Mouse (Mus musculus): ENCODE data around the gene Olfr323. TPM values are rescaled to one million over a fixed set of nuclear protein-coding genes. Genes with fewer than 3 reads are reported as not detected.

The Olfr323 gene
- polyA plus RNA-seq, 1 experiment = not detected

GRCm38 (mm10) chr11:58605228-58605627, 25.1 kb downstream of the Olfr323 start:
- no peak for TF ChIP-seq CTCF (IDR thresholded peaks at IDR 0.05; ENCODE audit: borderline replicate concordance, insufficient read depth, low read length)
- TF ChIP-seq POLR2A (IDR thresholded peaks at IDR 0.05; ENCODE audit: low read depth, low read length) = no peak

GRCm38 (mm10) chr11:58604688-58605087, 25.6 kb downstream of the Olfr323 start:
- no peak overlapping the region for H3K4me3 ChIP-seq (ENCODE audit: insufficient read depth, low read length)
- no peaks in the 10 kb centered on the region for H3K4me1 ChIP-seq (ENCODE audit: control insufficient read depth, insufficient read depth, low read length)
- TF ChIP-seq CTCF (IDR thresholded peaks at IDR 0.05; ENCODE audit: borderline replicate concordance, insufficient read depth, low read length) (no peak), POLR2A (IDR thresholded peaks at IDR 0.05; ENCODE audit: low read depth, low read length) (no peak)
- no peak overlapping the region for H3K27ac ChIP-seq (ENCODE audit: insufficient read depth, low read length)

More at GRCm38 (mm10) chr11:58605228-58605627, 25.1 kb downstream of the Olfr323 start:
- H3K4me1 ChIP-seq (ENCODE audit: control insufficient read depth, insufficient read depth, low read length) = no peaks in the 10 kb centered on the region
- H3K4me3 ChIP-seq (ENCODE audit: insufficient read depth, low read length) = no peak overlapping the region
- H3K27ac ChIP-seq (ENCODE audit: insufficient read depth, low read length) = no peak overlapping the region

GRCm38 (mm10) chr11:58602800-58603560, 27.3 kb downstream of the Olfr323 start:
- TF ChIP-seq POLR2A (IDR thresholded peaks at IDR 0.05; ENCODE audit: low read depth, low read length) = no peak
- no peak for TF ChIP-seq CTCF (IDR thresholded peaks at IDR 0.05; ENCODE audit: borderline replicate concordance, insufficient read depth, low read length)
- Histone ChIP-seq H3K4me1 (ENCODE audit: control insufficient read depth, insufficient read depth, low read length) (no peaks in the 10 kb centered on the region), H3K27ac (ENCODE audit: insufficient read depth, low read length) (no peak overlapping the region), H3K4me3 (ENCODE audit: insufficient read depth, low read length) (no peak overlapping the region)

GRCm38 (mm10) chr11:58602062-58602461, 28.2 kb downstream of the Olfr323 start:
- TF ChIP-seq POLR2A (IDR thresholded peaks at IDR 0.05; ENCODE audit: low read depth, low read length) = no peak
- TF ChIP-seq CTCF (IDR thresholded peaks at IDR 0.05; ENCODE audit: borderline replicate concordance, insufficient read depth, low read length) = no peak
- Histone ChIP-seq H3K27ac (ENCODE audit: insufficient read depth, low read length) (no peak overlapping the region), H3K4me1 (ENCODE audit: control insufficient read depth, insufficient read depth, low read length) (no peaks in the 10 kb centered on the region), H3K4me3 (ENCODE audit: insufficient read depth, low read length) (no peak overlapping the region)

GRCm38 (mm10) chr11:58597837-58598236, 32.5 kb downstream of the Olfr323 start:
- no peak for TF ChIP-seq POLR2A (IDR thresholded peaks at IDR 0.05; ENCODE audit: low read depth, low read length)
- no peak for TF ChIP-seq CTCF (IDR thresholded peaks at IDR 0.05; ENCODE audit: borderline replicate concordance, insufficient read depth, low read length)

GRCm38 (mm10) chr11:58594814-58595213, 35.5 kb downstream of the Olfr323 start, which contains the start of gene Olfr324:
Gene Olfr324 (plus strand): TSS chr11:58595114.
- Histone ChIP-seq H3K4me1 (ENCODE audit: control insufficient read depth, insufficient read depth, low read length) (no peaks in the 10 kb centered on the region), H3K27ac (ENCODE audit: insufficient read depth, low read length) (no peak within 1 kb of the TSS), H3K4me3 (ENCODE audit: insufficient read depth, low read length) (no peak within 1 kb of the TSS)
- TF ChIP-seq POLR2A (IDR thresholded peaks at IDR 0.05; ENCODE audit: low read depth, low read length) (no peak), CTCF (IDR thresholded peaks at IDR 0.05; ENCODE audit: borderline replicate concordance, insufficient read depth, low read length) (no peak)

More at GRCm38 (mm10) chr11:58597837-58598236, 32.5 kb downstream of the Olfr323 start:
- Histone ChIP-seq H3K4me1 (ENCODE audit: control insufficient read depth, insufficient read depth, low read length) (no peaks in the 10 kb centered on the region), H3K27ac (ENCODE audit: insufficient read depth, low read length) (no peak overlapping the region), H3K4me3 (ENCODE audit: insufficient read depth, low read length) (no peak overlapping the region)

GRCm38 (mm10) chr11:58588620-58589250, 41.6 kb downstream of the Olfr323 start:
- H3K4me3 ChIP-seq (ENCODE audit: insufficient read depth, low read length) = no peak overlapping the region
- TF ChIP-seq CTCF (IDR thresholded peaks at IDR 0.05; ENCODE audit: borderline replicate concordance, insufficient read depth, low read length) (no peak), POLR2A (IDR thresholded peaks at IDR 0.05; ENCODE audit: low read depth, low read length) (no peak)
- H3K4me1 ChIP-seq (ENCODE audit: control insufficient read depth, insufficient read depth, low read length) = no peaks in the 10 kb centered on the region
- H3K27ac ChIP-seq (ENCODE audit: insufficient read depth, low read length) = no peak overlapping the region

GRCm38 (mm10) chr11:58587898-58588348, 42.4 kb downstream of the Olfr323 start:
- no peak overlapping the region for H3K4me3 ChIP-seq (ENCODE audit: insufficient read depth, low read length)
- 0 out of 2 replicates have a peak, but pooled peaks have one; percentile 9 for TF ChIP-seq CTCF (IDR thresholded peaks at IDR 0.05; ENCODE audit: borderline replicate concordance, insufficient read depth, low read length)
- TF ChIP-seq POLR2A (IDR thresholded peaks at IDR 0.05; ENCODE audit: low read depth, low read length) = no peak

GRCm38 (mm10) chr11:58578636-58579035, 51.7 kb downstream of the Olfr323 start:
- TF ChIP-seq POLR2A (IDR thresholded peaks at IDR 0.05; ENCODE audit: low read depth, low read length) (no peak), CTCF (IDR thresholded peaks at IDR 0.05; ENCODE audit: borderline replicate concordance, insufficient read depth, low read length) (no peak)

More at GRCm38 (mm10) chr11:58587898-58588348, 42.4 kb downstream of the Olfr323 start:
- Histone ChIP-seq H3K4me1 (ENCODE audit: control insufficient read depth, insufficient read depth, low read length) (no peaks in the 10 kb centered on the region), H3K27ac (ENCODE audit: insufficient read depth, low read length) (no peak overlapping the region)

GRCm38 (mm10) chr11:58577430-58577829, 52.9 kb downstream of the Olfr323 start, which contains the start of gene Olfr325:
Gene Olfr325 (plus strand): TSS chr11:58577730.
- Histone ChIP-seq H3K4me3 (ENCODE audit: insufficient read depth, low read length) (no peak within 1 kb of the TSS), H3K4me1 (ENCODE audit: control insufficient read depth, insufficient read depth, low read length) (no peaks in the 10 kb centered on the region), H3K27ac (ENCODE audit: insufficient read depth, low read length) (no peak within 1 kb of the TSS)
- no peak for TF ChIP-seq CTCF (IDR thresholded peaks at IDR 0.05; ENCODE audit: borderline replicate concordance, insufficient read depth, low read length)
- TF ChIP-seq POLR2A (IDR thresholded peaks at IDR 0.05; ENCODE audit: low read depth, low read length) = no peak

More at GRCm38 (mm10) chr11:58578636-58579035, 51.7 kb downstream of the Olfr323 start:
- no peak overlapping the region for H3K27ac ChIP-seq (ENCODE audit: insufficient read depth, low read length)
- no peaks in the 10 kb centered on the region for H3K4me1 ChIP-seq (ENCODE audit: control insufficient read depth, insufficient read depth, low read length)
- no peak overlapping the region for H3K4me3 ChIP-seq (ENCODE audit: insufficient read depth, low read length)

Other genes starting within 250 kb of the Olfr323 start
- gene 1810065E05Rik, start 209.4 kb downstream of the Olfr323 start, polyA plus RNA-seq (2011; ENCODE audit: insufficient read length, low read depth, missing spikeins) = not detected in 2 replicates
- gene Gm12253, start 197.9 kb downstream of the Olfr323 start, polyA plus RNA-seq (2011; ENCODE audit: insufficient read length, low read depth, missing spikeins) = not detected in 2 replicates
- gene Lypd9, start 177.6 kb downstream of the Olfr323 start, polyA plus RNA-seq (2011; ENCODE audit: insufficient read length, low read depth, missing spikeins) = not detected in 2 replicates
- gene Olfr30, start 168.2 kb downstream of the Olfr323 start, polyA plus RNA-seq (2011; ENCODE audit: insufficient read length, low read depth, missing spikeins) = not detected in 2 replicates
- not detected in 2 replicates for gene Olfr332, start 137.9 kb downstream of the Olfr323 start, polyA plus RNA-seq (2011; ENCODE audit: insufficient read length, low read depth, missing spikeins)
- gene Olfr331, start 127.9 kb downstream of the Olfr323 start, polyA plus RNA-seq (2011; ENCODE audit: insufficient read length, low read depth, missing spikeins) = not detected in 2 replicates
- gene Olfr330, start 95.7 kb downstream of the Olfr323 start, polyA plus RNA-seq (2011; ENCODE audit: insufficient read length, low read depth, missing spikeins) = not detected in 2 replicates
- not detected in 2 replicates for gene Olfr329-ps, start 84.1 kb downstream of the Olfr323 start, polyA plus RNA-seq (2011; ENCODE audit: insufficient read length, low read depth, missing spikeins)
- gene Olfr328, start 74.9 kb downstream of the Olfr323 start, polyA plus RNA-seq (2011; ENCODE audit: insufficient read length, low read depth, missing spikeins) = not detected in 2 replicates
- not detected in 2 replicates for gene Olfr224, start 59.9 kb downstream of the Olfr323 start, polyA plus RNA-seq (2011; ENCODE audit: insufficient read length, low read depth, missing spikeins)
- gene Olfr325, start 52.8 kb downstream of the Olfr323 start, polyA plus RNA-seq (2011; ENCODE audit: insufficient read length, low read depth, missing spikeins) = not detected in 2 replicates
- not detected in 2 replicates for gene Olfr324, start 35.4 kb downstream of the Olfr323 start, polyA plus RNA-seq (2011; ENCODE audit: insufficient read length, low read depth, missing spikeins)
- gene 2210407C18Rik, start 14.4 kb downstream of the Olfr323 start, polyA plus RNA-seq (2011; ENCODE audit: insufficient read length, low read depth, missing spikeins) = not detected in 2 replicates
- not detected in 2 replicates for gene Trim58, start 10.0 kb upstream of the Olfr323 start, polyA plus RNA-seq (2011; ENCODE audit: insufficient read length, low read depth, missing spikeins)
- not detected in 2 replicates for gene Olfr322, start 28.3 kb upstream of the Olfr323 start, polyA plus RNA-seq (2011; ENCODE audit: insufficient read length, low read depth, missing spikeins)
- not detected in 2 replicates for gene Olfr320, start 50.6 kb upstream of the Olfr323 start, polyA plus RNA-seq (2011; ENCODE audit: insufficient read length, low read depth, missing spikeins)
- gene Olfr319, start 68.7 kb upstream of the Olfr323 start, polyA plus RNA-seq (2011; ENCODE audit: insufficient read length, low read depth, missing spikeins) = not detected in 2 replicates
- not detected in 2 replicates for gene Olfr318, start 93.5 kb upstream of the Olfr323 start, polyA plus RNA-seq (2011; ENCODE audit: insufficient read length, low read depth, missing spikeins)
- not detected in 2 replicates for gene Olfr317, start 108.7 kb upstream of the Olfr323 start, polyA plus RNA-seq (2011; ENCODE audit: insufficient read length, low read depth, missing spikeins)
- not detected in 2 replicates for gene Olfr316, start 122.2 kb upstream of the Olfr323 start, polyA plus RNA-seq (2011; ENCODE audit: insufficient read length, low read depth, missing spikeins)
- not detected in 2 replicates for gene Olfr315, start 142.7 kb upstream of the Olfr323 start, polyA plus RNA-seq (2011; ENCODE audit: insufficient read length, low read depth, missing spikeins)
- not detected in 2 replicates for gene Olfr314, start 152.5 kb upstream of the Olfr323 start, polyA plus RNA-seq (2011; ENCODE audit: insufficient read length, low read depth, missing spikeins)
- gene Fam183b, start 171.5 kb upstream of the Olfr323 start, polyA plus RNA-seq (2011; ENCODE audit: insufficient read length, low read depth, missing spikeins) = not detected in 2 replicates
- gene Olfr313, start 184.5 kb upstream of the Olfr323 start, polyA plus RNA-seq (2011; ENCODE audit: insufficient read length, low read depth, missing spikeins) = not detected in 2 replicates
- not detected in 2 replicates for gene Olfr312, start 198.7 kb upstream of the Olfr323 start, polyA plus RNA-seq (2011; ENCODE audit: insufficient read length, low read depth, missing spikeins)
- gene Olfr311, start 208.8 kb upstream of the Olfr323 start, polyA plus RNA-seq (2011; ENCODE audit: insufficient read length, low read depth, missing spikeins) = not detected in 2 replicates
- gene Gm12258, start 216.7 kb upstream of the Olfr323 start, polyA plus RNA-seq (2011; ENCODE audit: insufficient read length, low read depth, missing spikeins) = 5.4 and 6.8 TPM in 2 replicates
- 6.6 TPM in 2 replicates for gene 2810021J22Rik, start 236.7 kb upstream of the Olfr323 start, polyA plus RNA-seq (2011; ENCODE audit: insufficient read length, low read depth, missing spikeins)